Mouse (Mus musculus) retina, embryonic 14.5 days (tissue): ENCODE measurements around the gene Bbx.

ENCODE experiments used
- DNase-seq: peaks from one replicate; pipeline ENCODE4 v3.0.0-alpha.2; 2015; ENCODE audit warnings: low spot score

The Bbx gene

GRCm38 (mm10) chr16:50311588-50311987 is 120.6 kb downstream of the Bbx start:
- DNase-seq, result no peak

GRCm38 (mm10) chr16:50309411-50310042 is 122.7 kb downstream of the Bbx start:
- no peak for DNase-seq

GRCm38 (mm10) chr16:50308256-50308655 is 123.9 kb downstream of the Bbx start:
- no peak for DNase-seq

- DNase-seq, result peak; percentile 21
Measured at GRCm38 (mm10) chr16:50307231-50307630, 125.0 kb downstream of the Bbx start.

- DNase-seq, result peak; percentile 60
Measured at GRCm38 (mm10) chr16:50306727-50307126, 125.5 kb downstream of the Bbx start.

- DNase-seq, result no peak
Measured at GRCm38 (mm10) chr16:50305156-50305555, 127.0 kb downstream of the Bbx start.

GRCm38 (mm10) chr16:50302566-50302965 is 129.6 kb downstream of the Bbx start:
- no peak for DNase-seq

GRCm38 (mm10) chr16:50298743-50299443 is 133.3 kb downstream of the Bbx start:
- no peak for DNase-seq

- peak; percentile 53 for DNase-seq
Measured at GRCm38 (mm10) chr16:50293502-50294228, 138.5 kb downstream of the Bbx start.

GRCm38 (mm10) chr16:50292834-50293233 is 139.4 kb downstream of the Bbx start:
- no peak for DNase-seq

GRCm38 (mm10) chr16:50289764-50290163 is 142.4 kb downstream of the Bbx start:
- DNase-seq, result no peak

GRCm38 (mm10) chr16:50272813-50273212 is 159.4 kb downstream of the Bbx start:
- no peak for DNase-seq

- DNase-seq, result no peak
Measured at GRCm38 (mm10) chr16:50262647-50263046, 169.5 kb downstream of the Bbx start.

- no peak for DNase-seq
Measured at GRCm38 (mm10) chr16:50262209-50262608, 170.0 kb downstream of the Bbx start.

- DNase-seq, result no peak
Measured at GRCm38 (mm10) chr16:50261741-50262140, 170.4 kb downstream of the Bbx start.

GRCm38 (mm10) chr16:50254522-50255159 is 177.5 kb downstream of the Bbx start:
- peak; percentile 66 for DNase-seq

- DNase-seq, result no peak
Measured at GRCm38 (mm10) chr16:50251417-50251975, 180.7 kb downstream of the Bbx start.

GRCm38 (mm10) chr16:50250469-50250868 is 181.7 kb downstream of the Bbx start:
- DNase-seq, result peak; percentile 43

GRCm38 (mm10) chr16:50249036-50249435 is 183.2 kb downstream of the Bbx start:
- DNase-seq, result no peak

- no peak for DNase-seq
Measured at GRCm38 (mm10) chr16:50242444-50242843, 189.7 kb downstream of the Bbx start.

GRCm38 (mm10) chr16:50241604-50242003 is 190.6 kb downstream of the Bbx start:
- no peak for DNase-seq

- peak; percentile 8 for DNase-seq
Measured at GRCm38 (mm10) chr16:50235231-50235630, 197.0 kb downstream of the Bbx start.
